Mouse (Mus musculus): Measurements from ENCODE around the gene Dirc2. TPM values are rescaled to one million over a fixed set of nuclear protein-coding genes. Genes with fewer than 3 reads are reported as not detected.

The Dirc2 gene
- polyA plus RNA-seq, 1 experiment from 2014 or later = 11.3 TPM

DNA sequence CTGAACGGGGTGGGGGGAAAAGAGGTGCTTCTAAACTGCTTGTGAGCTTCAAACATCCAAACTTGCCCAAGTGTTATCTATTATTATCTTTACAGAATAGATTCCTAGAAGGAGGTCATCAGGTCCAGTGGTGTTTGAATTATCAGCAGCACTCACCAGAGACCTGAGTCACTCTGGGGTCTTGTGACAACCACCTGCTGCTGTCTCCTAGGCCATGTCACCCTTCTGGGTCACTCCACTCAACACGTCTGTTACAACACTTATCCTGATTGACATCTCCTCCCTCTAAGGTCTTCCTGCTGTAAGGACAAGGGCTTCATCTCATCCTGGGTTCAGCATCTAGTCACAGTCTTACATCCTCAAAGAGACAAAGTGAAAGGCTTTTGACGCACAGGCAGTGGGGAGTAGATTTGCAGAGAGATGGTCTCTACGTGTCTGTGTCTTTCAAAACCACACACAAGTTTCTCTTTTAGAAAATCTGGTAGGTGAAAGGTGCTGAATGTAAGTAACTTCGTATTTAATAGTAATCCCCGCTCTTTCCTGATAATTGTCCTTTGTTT, 22.9 kb upstream of the Dirc2 start:
- WGBS (ENCODE audit: insufficient replicate concordance) = 68% methylated on average over 6 of the region's 6 CpGs
- Histone ChIP-seq H3K9me3 (replicated peaks; ENCODE audit: control insufficient read depth, low read length) (no peaks in the 10 kb centered on the region), H3K4me1 (ENCODE audit: control insufficient read depth, insufficient read depth, low read length) (peaks cover 9% of the 10 kb centered on the region), H3K9ac (ENCODE audit: low read depth, low read length) (no peak overlapping the region), H3K4me2 (no peak overlapping the region), H3K4me3 (ENCODE audit: low read depth, low read length) (no peak overlapping the region), H3K27me3 (ENCODE audit: control insufficient read depth, insufficient read depth, low read length) (no peaks in the 10 kb centered on the region), H3K36me3 (ENCODE audit: control insufficient read depth, insufficient read depth, low read length) (no peaks in the 10 kb centered on the region), H3K27ac (ENCODE audit: low read depth, low read length) (no peak overlapping the region)
- ATAC-seq (replicated peaks; ENCODE audit: insufficient number of reproducible peaks, low FRiP score, low TSS enrichment) = no peak

DNA sequence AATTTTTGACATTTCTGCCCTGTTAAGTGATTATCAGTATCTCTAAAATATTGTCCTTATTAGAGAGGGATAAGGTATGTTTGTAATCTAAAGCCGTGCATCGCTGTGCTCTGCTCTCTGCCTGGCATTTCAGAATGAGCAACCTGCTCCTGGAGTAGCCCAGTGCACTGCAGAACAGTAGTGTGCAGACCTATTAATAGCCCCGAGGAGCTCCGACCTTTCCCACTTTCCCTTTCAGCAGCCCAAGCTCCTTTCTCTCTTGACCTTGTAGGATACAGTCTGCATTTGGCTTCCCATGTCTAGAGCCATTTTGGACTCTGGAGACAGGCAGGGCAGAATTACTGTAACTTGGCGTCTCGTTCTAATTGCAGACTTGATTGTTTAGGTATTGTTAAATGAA, 19.2 kb upstream of the Dirc2 start:
- 0 out of 2 replicates have a peak, but pooled peaks have one; percentile 57 for ATAC-seq (replicated peaks; ENCODE audit: insufficient number of reproducible peaks, low FRiP score, low TSS enrichment)
- Histone ChIP-seq H3K4me1 (ENCODE audit: control insufficient read depth, insufficient read depth, low read length) (peaks cover 15% of the 10 kb centered on the region), H3K36me3 (ENCODE audit: control insufficient read depth, insufficient read depth, low read length) (no peaks in the 10 kb centered on the region), H3K27me3 (ENCODE audit: control insufficient read depth, insufficient read depth, low read length) (no peaks in the 10 kb centered on the region), H3K27ac (ENCODE audit: low read depth, low read length) (peak overlapping the region; percentile 78), H3K9me3 (replicated peaks; ENCODE audit: control insufficient read depth, low read length) (no peaks in the 10 kb centered on the region), H3K4me2 (no peak overlapping the region), H3K4me3 (ENCODE audit: low read depth, low read length) (no peak overlapping the region), H3K9ac (ENCODE audit: low read depth, low read length) (no peak overlapping the region)
- 59% methylated on average over 6 of the region's 6 CpGs for WGBS (ENCODE audit: insufficient replicate concordance)

DNA sequence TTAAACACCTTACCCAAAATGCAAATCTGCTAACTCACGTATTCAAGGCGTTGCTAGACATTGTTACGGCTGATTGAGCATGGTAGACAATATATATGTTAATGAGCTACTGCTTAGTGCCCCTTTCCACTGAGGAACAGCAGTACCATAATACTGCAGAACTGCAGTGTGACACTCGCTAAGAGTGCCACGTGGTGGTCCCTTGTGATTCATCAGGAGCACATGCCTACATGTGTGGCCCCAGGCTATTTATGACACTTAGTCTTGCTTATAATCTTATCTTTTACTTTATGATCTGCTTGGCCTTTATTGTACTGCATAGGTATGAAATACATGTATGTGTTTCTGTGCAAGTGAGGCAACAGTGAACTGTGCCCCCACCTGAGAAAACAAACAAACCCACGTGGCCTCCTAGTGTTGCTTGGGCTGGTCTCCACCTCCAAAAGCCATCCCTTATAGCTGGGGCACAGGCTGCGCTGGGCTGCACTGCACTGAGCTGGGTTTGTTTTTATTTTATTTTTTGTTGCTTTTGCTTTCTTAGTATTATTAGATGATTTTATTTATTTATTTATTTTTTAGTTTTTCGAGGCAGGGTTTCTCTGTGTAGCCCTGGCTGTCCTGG, 18.5 kb upstream of the Dirc2 start:
- Histone ChIP-seq H3K27ac (ENCODE audit: low read depth, low read length) (no peak overlapping the region), H3K9ac (ENCODE audit: low read depth, low read length) (no peak overlapping the region), H3K36me3 (ENCODE audit: control insufficient read depth, insufficient read depth, low read length) (no peaks in the 10 kb centered on the region), H3K27me3 (ENCODE audit: control insufficient read depth, insufficient read depth, low read length) (no peaks in the 10 kb centered on the region), H3K4me2 (no peak overlapping the region), H3K4me1 (ENCODE audit: control insufficient read depth, insufficient read depth, low read length) (peaks cover 15% of the 10 kb centered on the region), H3K9me3 (replicated peaks; ENCODE audit: control insufficient read depth, low read length) (no peaks in the 10 kb centered on the region), H3K4me3 (ENCODE audit: low read depth, low read length) (no peak overlapping the region)
- no peak for ATAC-seq (replicated peaks; ENCODE audit: insufficient number of reproducible peaks, low FRiP score, low TSS enrichment)
- 86% methylated on average over 8 of the region's 8 CpGs for WGBS (ENCODE audit: insufficient replicate concordance)

DNA sequence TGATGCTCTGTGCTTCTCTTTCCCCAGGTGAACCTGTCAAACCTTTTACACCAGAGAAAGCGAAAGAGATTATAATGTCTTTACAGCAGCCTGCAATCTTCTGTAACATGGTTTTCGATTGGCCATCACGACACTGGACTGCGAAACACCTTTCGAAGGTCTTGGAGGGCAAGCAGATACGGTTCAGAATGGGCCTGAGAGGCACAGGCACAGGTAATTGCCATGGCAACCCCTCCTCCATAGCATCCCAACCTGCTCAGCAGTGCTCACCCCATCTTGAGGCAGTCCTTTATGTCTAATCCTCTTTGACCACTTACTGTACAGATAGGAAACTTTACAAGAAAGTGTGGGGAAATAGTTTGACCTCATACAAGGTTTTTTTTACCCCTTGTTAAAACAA, 18.0 kb upstream of the Dirc2 start:
- H3K27me3 ChIP-seq (ENCODE audit: control insufficient read depth, insufficient read depth, low read length) = no peaks in the 10 kb centered on the region
- H3K4me3 ChIP-seq (ENCODE audit: low read depth, low read length) = no peak overlapping the region
- H3K4me2 ChIP-seq = no peak overlapping the region
- no peak for ATAC-seq (replicated peaks; ENCODE audit: insufficient number of reproducible peaks, low FRiP score, low TSS enrichment)
- H3K9ac ChIP-seq (ENCODE audit: low read depth, low read length) = no peak overlapping the region
- H3K9me3 ChIP-seq (replicated peaks; ENCODE audit: control insufficient read depth, low read length) = no peaks in the 10 kb centered on the region
- H3K27ac ChIP-seq (ENCODE audit: low read depth, low read length) = no peak overlapping the region
- 91% methylated on average over 6 of the region's 6 CpGs for WGBS (ENCODE audit: insufficient replicate concordance)
- H3K36me3 ChIP-seq (ENCODE audit: control insufficient read depth, insufficient read depth, low read length) = no peaks in the 10 kb centered on the region
- H3K4me1 ChIP-seq (ENCODE audit: control insufficient read depth, insufficient read depth, low read length) = peaks cover 18% of the 10 kb centered on the region

DNA sequence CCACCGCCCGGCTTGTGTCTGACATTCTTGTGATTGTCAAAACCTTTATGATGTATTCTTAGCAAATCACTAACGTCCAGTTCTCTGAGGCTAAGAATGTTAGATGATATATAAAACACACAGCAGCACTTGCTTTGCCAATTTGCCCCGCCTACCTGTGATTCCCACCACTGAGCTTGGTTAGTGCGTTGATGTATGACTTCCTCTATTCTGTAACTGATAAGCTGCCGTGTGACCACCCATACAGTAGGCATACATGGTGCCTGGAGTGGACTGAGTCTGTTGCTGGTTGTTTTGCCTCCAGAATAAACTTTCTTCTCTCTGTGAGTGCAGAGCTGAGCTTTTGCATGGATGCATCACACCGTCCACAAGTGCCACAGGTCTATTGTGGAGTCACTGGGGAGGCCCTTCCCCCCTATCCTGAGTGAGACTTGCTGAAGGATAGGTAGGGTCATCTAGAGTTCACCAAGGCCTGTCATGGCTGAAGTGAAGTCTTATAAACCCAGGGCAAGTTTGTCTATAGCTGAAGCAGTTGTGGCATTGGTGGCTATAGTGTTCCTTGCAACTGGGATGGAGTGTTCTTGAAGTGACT, 15.1 kb upstream of the Dirc2 start:
- no peak overlapping the region for H3K4me3 ChIP-seq (ENCODE audit: low read depth, low read length)
- no peak for ATAC-seq (replicated peaks; ENCODE audit: insufficient number of reproducible peaks, low FRiP score, low TSS enrichment)
- H3K4me2 ChIP-seq = no peak overlapping the region
- H3K4me1 ChIP-seq (ENCODE audit: control insufficient read depth, insufficient read depth, low read length) = peaks cover 12% of the 10 kb centered on the region
- H3K36me3 ChIP-seq (ENCODE audit: control insufficient read depth, insufficient read depth, low read length) = no peaks in the 10 kb centered on the region
- H3K9ac ChIP-seq (ENCODE audit: low read depth, low read length) = no peak overlapping the region
- 57% methylated on average over 7 of the region's 7 CpGs for WGBS (ENCODE audit: insufficient replicate concordance)
- H3K9me3 ChIP-seq (replicated peaks; ENCODE audit: control insufficient read depth, low read length) = no peaks in the 10 kb centered on the region
- no peaks in the 10 kb centered on the region for H3K27me3 ChIP-seq (ENCODE audit: control insufficient read depth, insufficient read depth, low read length)
- H3K27ac ChIP-seq (ENCODE audit: low read depth, low read length) = no peak overlapping the region

DNA sequence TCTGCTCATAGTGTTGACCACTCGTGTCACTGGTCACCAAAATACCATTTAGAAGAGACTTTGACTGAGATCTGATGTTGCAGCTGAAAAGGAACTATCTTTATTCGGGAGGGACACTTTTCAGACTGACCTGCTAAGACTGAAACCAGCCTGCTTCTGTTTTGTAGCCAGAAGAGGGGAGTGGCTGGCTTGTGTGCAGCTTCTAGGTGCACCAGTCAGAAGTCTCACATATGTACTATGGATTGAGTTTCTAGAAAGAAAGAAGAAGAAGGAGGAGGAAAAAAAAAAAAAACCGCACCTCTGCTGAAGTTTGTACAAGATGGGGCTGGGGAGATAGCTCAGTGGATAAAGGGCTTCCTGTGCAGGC, 14.0 kb upstream of the Dirc2 start:
- Histone ChIP-seq H3K4me2 (no peak overlapping the region), H3K36me3 (ENCODE audit: control insufficient read depth, insufficient read depth, low read length) (no peaks in the 10 kb centered on the region)
- 84% methylated on average over 3 of the region's 3 CpGs for WGBS (ENCODE audit: insufficient replicate concordance)

DNA sequence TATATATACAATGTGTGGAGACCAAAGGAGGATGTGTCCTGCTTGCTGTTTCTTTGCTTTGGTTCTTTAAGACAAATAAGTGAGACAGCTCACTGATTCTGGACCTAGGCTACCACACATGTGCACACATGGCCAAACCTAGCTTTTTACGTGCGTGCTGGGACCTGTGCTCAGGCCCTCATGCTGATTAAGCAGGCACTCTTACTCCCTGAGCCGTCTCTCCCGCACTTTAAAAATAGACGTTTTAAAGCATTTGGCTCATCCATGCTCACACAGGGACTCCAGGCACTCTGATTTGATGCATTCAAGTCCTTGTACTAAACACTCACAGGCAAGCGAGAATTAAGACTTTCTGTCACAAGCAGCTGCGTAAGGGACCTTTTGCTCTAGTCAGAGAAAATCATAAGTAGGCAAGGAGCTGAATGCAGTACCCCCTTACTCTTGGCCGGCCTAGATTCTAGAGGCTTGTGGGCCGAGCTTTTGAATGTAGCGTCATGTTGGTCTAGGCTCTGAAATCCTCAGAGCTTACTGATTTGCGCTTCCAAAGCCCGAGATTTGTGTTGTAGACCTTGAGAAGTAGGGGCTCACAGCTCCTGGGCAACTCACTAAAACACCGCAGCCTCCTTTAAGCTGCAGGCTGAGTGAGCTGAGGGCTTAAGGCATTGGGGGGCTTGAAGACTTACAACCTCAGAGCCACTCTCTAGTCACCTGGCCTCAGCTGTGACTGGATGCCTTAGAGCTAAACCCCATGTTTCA, 13.5 kb upstream of the Dirc2 start:
- no peak overlapping the region for H3K9ac ChIP-seq (ENCODE audit: low read depth, low read length)
- WGBS (ENCODE audit: insufficient replicate concordance) = 76% methylated on average over 13 of the region's 13 CpGs
- no peaks in the 10 kb centered on the region for H3K36me3 ChIP-seq (ENCODE audit: control insufficient read depth, insufficient read depth, low read length)
- H3K27ac ChIP-seq (ENCODE audit: low read depth, low read length) = no peak overlapping the region
- no peaks in the 10 kb centered on the region for H3K27me3 ChIP-seq (ENCODE audit: control insufficient read depth, insufficient read depth, low read length)
- H3K4me1 ChIP-seq (ENCODE audit: control insufficient read depth, insufficient read depth, low read length) = peaks cover 9% of the 10 kb centered on the region
- ATAC-seq (replicated peaks; ENCODE audit: insufficient number of reproducible peaks, low FRiP score, low TSS enrichment) = no peak
- no peak overlapping the region for H3K4me3 ChIP-seq (ENCODE audit: low read depth, low read length)
- H3K9me3 ChIP-seq (replicated peaks; ENCODE audit: control insufficient read depth, low read length) = no peaks in the 10 kb centered on the region
- no peak overlapping the region for H3K4me2 ChIP-seq

More for the DNA sequence above, 14.0 kb upstream of the Dirc2 start:
- no peak overlapping the region for H3K9ac ChIP-seq (ENCODE audit: low read depth, low read length)
- no peak overlapping the region for H3K4me3 ChIP-seq (ENCODE audit: low read depth, low read length)
- H3K9me3 ChIP-seq (replicated peaks; ENCODE audit: control insufficient read depth, low read length) = no peaks in the 10 kb centered on the region
- H3K27me3 ChIP-seq (ENCODE audit: control insufficient read depth, insufficient read depth, low read length) = no peaks in the 10 kb centered on the region
- H3K4me1 ChIP-seq (ENCODE audit: control insufficient read depth, insufficient read depth, low read length) = peaks cover 9% of the 10 kb centered on the region
- ATAC-seq (replicated peaks; ENCODE audit: insufficient number of reproducible peaks, low FRiP score, low TSS enrichment) = no peak
- no peak overlapping the region for H3K27ac ChIP-seq (ENCODE audit: low read depth, low read length)

DNA sequence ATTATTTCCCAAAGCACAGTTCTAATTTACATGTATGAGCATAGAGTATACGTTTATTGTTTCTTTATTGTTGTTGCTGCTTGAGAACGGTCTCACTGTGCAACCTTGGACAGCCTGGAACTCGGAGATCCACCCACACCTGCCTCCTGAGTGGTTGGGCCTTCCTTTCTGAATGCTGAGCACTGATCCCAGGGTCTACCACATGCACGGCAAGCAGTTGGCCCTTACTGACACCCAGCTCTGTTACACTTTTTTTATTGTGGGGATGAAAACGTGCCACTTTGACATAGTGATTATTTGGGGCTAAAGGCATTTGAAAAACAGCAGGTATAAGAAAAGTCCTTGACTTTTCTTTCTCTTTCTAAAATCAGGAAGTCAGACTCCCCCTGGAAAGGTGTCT, 12.5 kb upstream of the Dirc2 start:
- whole genome bisulfite sequencing (ENCODE audit: insufficient replicate concordance) = 86% methylated on average over 5 of the region's 5 CpGs
- H3K27me3 ChIP-seq (ENCODE audit: control insufficient read depth, insufficient read depth, low read length) = no peaks in the 10 kb centered on the region
- no peak overlapping the region for H3K4me2 ChIP-seq
- no peak overlapping the region for H3K4me3 ChIP-seq (ENCODE audit: low read depth, low read length)
- no peak overlapping the region for H3K27ac ChIP-seq (ENCODE audit: low read depth, low read length)
- ATAC-seq (replicated peaks; ENCODE audit: insufficient number of reproducible peaks, low FRiP score, low TSS enrichment) = no peak
- H3K9ac ChIP-seq (ENCODE audit: low read depth, low read length) = no peak overlapping the region
- H3K4me1 ChIP-seq (ENCODE audit: control insufficient read depth, insufficient read depth, low read length) = peaks cover 9% of the 10 kb centered on the region
- no peaks in the 10 kb centered on the region for H3K36me3 ChIP-seq (ENCODE audit: control insufficient read depth, insufficient read depth, low read length)
- H3K9me3 ChIP-seq (replicated peaks; ENCODE audit: control insufficient read depth, low read length) = no peaks in the 10 kb centered on the region

Measured in heart, embryonic 11.5 days (tissue).